Comparison of ENCODE assay signal across 17 mouse cellular contexts in genomic region chr1:134194298-134195022, GRCm38 (mm10). TPM values are rescaled to one million over a fixed set of nuclear protein-coding genes. Genes with fewer than 3 reads are reported as not detected.
DNase-seq lines count a peak whose midpoint lies in the region; ATAC-seq and TF ChIP-seq lines count a peak whose summit lies in the region.
"Had no signal": no experiment of that assay in that cellular context is flagged by ENCODE, and none has a peak within 500 bp of the region (broad histone marks: within the 10 kb centered on the region; RNA-seq: fewer than 3 reads in every experiment).

No protein-coding gene starts in this region.

- no peaks in the 10 kb centered on the region; the same call in 1 of the 2 replicates for H3K27me3 ChIP-seq in heart, embryonic 11.5 days (ENCODE audit: control insufficient read depth, insufficient read depth, low read length)
- H3K27me3 ChIP-seq in testis, adult 2 months (ENCODE audit: control insufficient read depth, insufficient read depth, low read length): no peaks in the 10 kb centered on the region
- H3K27me3 ChIP-seq: neural tube, embryonic 12.5 days had no signal

- no peaks in the 10 kb centered on the region for H3K9me3 ChIP-seq in heart, embryonic 11.5 days (replicated peaks; ENCODE audit: control insufficient read depth, low read length)
- H3K9me3 ChIP-seq: neural tube, embryonic 12.5 days had no signal

- no peak overlapping the region for H3K4me2 ChIP-seq in heart, embryonic 11.5 days
- H3K4me2 ChIP-seq: lung, embryonic 14.5 days; neural tube, embryonic 12.5 days had no signal

- DNase-seq in cerebellum, adult 9-10 months: peak; percentile 52
- no peak for DNase-seq in cerebellum, postnatal 4 days (ENCODE audit: low spot score in 2 of 2)
- DNase-seq in heart, postnatal 4 days: no peak
- no peak for DNase-seq in testis, postnatal 14 days (ENCODE audit: low spot score)
- peak; percentile 50 for DNase-seq in skeletal muscle tissue, adult 2 months (ENCODE audit: low read depth, low spot score)
- no peak for DNase-seq in thymus, postnatal 4 days
- DNase-seq: kidney, adult 2 months; kidney, postnatal 25 days; layer of hippocampus, postnatal 36 days; liver; lung, embryonic 14.5 days; thymus, adult 2 months had no signal

- H3K9ac ChIP-seq in heart, embryonic 11.5 days (ENCODE audit: low read depth, low read length): no peak overlapping the region
- H3K9ac ChIP-seq: lung, embryonic 14.5 days; neural tube, embryonic 12.5 days had no signal

- TF ChIP-seq CTCF in testis, adult 2 months (IDR thresholded peaks at IDR 0.05; ENCODE audit: control insufficient read depth, insufficient read depth, insufficient replicate concordance, low read depth, low read length): no peak

- 61% methylated on average over 16 of the region's 16 CpGs for WGBS in heart, embryonic 11.5 days (ENCODE audit: insufficient replicate concordance)

- 0 out of 2 replicates have a peak overlapping the region, but pooled peaks have one; percentile 37 for H3K27ac ChIP-seq in heart, embryonic 11.5 days (ENCODE audit: low read depth, low read length)
- no peak overlapping the region; the same call in 1 of the 2 replicates for H3K27ac ChIP-seq in testis, adult 2 months (ENCODE audit: control insufficient read depth, insufficient read depth, low read depth, low read length)
- H3K27ac ChIP-seq: hindbrain, postnatal 0 days; neural tube, embryonic 12.5 days had no signal

- H3K4me3 ChIP-seq in heart, embryonic 11.5 days (ENCODE audit: low read depth, low read length): no peak overlapping the region
- H3K4me3 ChIP-seq in testis, adult 2 months (ENCODE audit: control insufficient read depth, low read depth, low read length): no peak overlapping the region
- H3K4me3 ChIP-seq: neural tube, embryonic 12.5 days had no signal

- H3K36me3 ChIP-seq in heart, embryonic 11.5 days (ENCODE audit: control insufficient read depth, insufficient read depth, low read length): no peaks in the 10 kb centered on the region
- H3K36me3 ChIP-seq in testis, adult 2 months (ENCODE audit: control insufficient read depth, insufficient read depth, low read length): no peaks in the 10 kb centered on the region
- H3K36me3 ChIP-seq: neural tube, embryonic 12.5 days had no signal

- H3K4me1 ChIP-seq in heart, embryonic 11.5 days (ENCODE audit: control insufficient read depth, insufficient read depth, low read length): peaks cover 37% of the 10 kb centered on the region
- H3K4me1 ChIP-seq in testis, adult 2 months (ENCODE audit: control insufficient read depth, insufficient read depth, low read length): no peaks in the 10 kb centered on the region

- TF ChIP-seq POLR2A in testis, adult 2 months (IDR thresholded peaks at IDR 0.05; ENCODE audit: control insufficient read depth, low read depth, low read length): 0 out of 2 replicates have a peak, but pooled peaks have one; percentile 13

- no peak for ATAC-seq in heart, embryonic 11.5 days (replicated peaks; ENCODE audit: insufficient number of reproducible peaks, low FRiP score, low TSS enrichment)
- ATAC-seq: hindbrain, postnatal 0 days; midbrain, embryonic 16.5 days had no signal

RNA-seq across cellular contexts. Expression of gene Mybph, which starts 1.2 kb away (rescaled TPM):
- 1.0 and 1.2 TPM in 2 replicates for polyA plus RNA-seq in heart, embryonic 11.5 days (2014; fragmentation: Nextera tagmentation; extraction: Ambion mirVana)
- not detected for total RNA-seq in heart, postnatal 4 days (2021)
- polyA plus RNA-seq in testis, adult 2 months (2012; rRNA removed): 0.16 and 0.20 TPM in 2 replicates
- total RNA-seq: hindbrain, postnatal 0 days had no signal
- polyA plus RNA-seq: lung, embryonic 14.5 days had no signal

RNA-seq across cellular contexts. Expression of gene Chil1, which starts 12.5 kb away (rescaled TPM):
- polyA plus RNA-seq in heart, embryonic 11.5 days (2014; fragmentation: Nextera tagmentation; extraction: Ambion mirVana): 1.5 and 1.9 TPM in 2 replicates
- total RNA-seq in heart, postnatal 4 days (2021): under 1 TPM; 0.33 to 0.65 TPM
- polyA plus RNA-seq in testis, adult 2 months (2012; rRNA removed): 0.05 TPM in 1 of 2 replicates, not detected in the other
- polyA plus RNA-seq: lung, embryonic 14.5 days had no signal

RNA-seq across cellular contexts. Expression of gene Adora1, which starts 40.8 kb away (rescaled TPM):
- 4.4 and 6.7 TPM in 2 replicates for polyA plus RNA-seq in heart, embryonic 11.5 days (2014; fragmentation: Nextera tagmentation; extraction: Ambion mirVana)
- 1 to 10 TPM; 9.3 to 9.9 TPM for total RNA-seq in heart, postnatal 4 days (2021)
- polyA plus RNA-seq in testis, adult 2 months (2012; rRNA removed): 19.4 and 28.0 TPM in 2 replicates

Comparison
In these comparisons a context has a peak if more than half of its experiments do, and no peak if none do; other contexts are left out.
1. DNase-seq: peak in cerebellum, adult 9-10 months (single experiment) and skeletal muscle tissue, adult 2 months (single experiment); none in cerebellum, postnatal 4 days (0 of 2), heart, postnatal 4 days (single experiment), testis, postnatal 14 days (single experiment) and thymus, postnatal 4 days (single experiment).